In the genomic region with DNA sequence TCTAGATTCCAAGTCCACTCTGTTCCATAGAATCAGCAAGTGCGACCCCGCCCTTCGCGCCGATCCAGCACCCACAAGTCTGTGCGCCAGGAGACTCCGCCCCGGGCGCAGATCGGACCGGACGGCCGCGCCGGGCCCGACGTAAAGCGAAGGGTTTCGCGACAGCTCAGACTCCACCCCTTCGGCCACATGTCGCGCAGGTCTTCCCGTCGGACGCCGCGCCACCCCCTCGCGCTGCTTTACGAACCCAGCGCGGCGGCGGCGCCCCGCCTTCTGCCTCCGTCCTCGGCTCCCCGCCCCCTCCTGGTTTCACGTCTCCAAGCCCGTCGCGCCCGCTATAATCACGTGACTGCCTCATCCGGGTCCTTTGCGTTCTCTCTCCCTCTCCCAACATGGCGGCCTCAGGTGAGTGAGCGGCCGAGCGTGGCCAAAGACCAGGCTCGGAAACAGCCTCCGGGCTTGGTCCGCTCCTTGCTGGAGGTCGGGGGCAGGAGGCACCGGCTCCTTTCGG, we compare ENCODE assay signal across 8 mouse cellular contexts. TPM values are rescaled to one million over a fixed set of nuclear protein-coding genes. Genes with fewer than 3 reads are reported as not detected.
DNase-seq lines count a peak whose midpoint lies in the region; ATAC-seq lines count a peak whose summit lies in the region.

Gene Eif4b, plus strand, starts transcription at position 215 of the 511 bp plus-strand sequence.

- H3K9me3 ChIP-seq in hindbrain, embryonic 14.5 days (ENCODE audit: control insufficient read depth, low read length), result no peaks in the 10 kb centered on the region

- H3K9ac ChIP-seq in hindbrain, embryonic 14.5 days, result peak within 1 kb of the TSS; percentile 88

- ATAC-seq in hindbrain, embryonic 14.5 days (ENCODE audit: low FRiP score), result peak; percentile 94

- H3K36me3 ChIP-seq in hindbrain, embryonic 14.5 days (replicated peaks; ENCODE audit: control insufficient read depth, insufficient read depth), result no peaks in the 10 kb centered on the region

- WGBS in hindbrain, embryonic 14.5 days, result under 1% methylated on average over 58 of the region's 58 CpGs

- H3K27me3 ChIP-seq in hindbrain, embryonic 14.5 days (ENCODE audit: control insufficient read depth, insufficient read depth, low read length), result no peaks in the 10 kb centered on the region

- H3K4me3 ChIP-seq in hindbrain, embryonic 14.5 days (replicated peaks; ENCODE audit: low read length), result peak within 1 kb of the TSS; percentile 79

- H3K27ac ChIP-seq in hindbrain, embryonic 14.5 days, result peak within 1 kb of the TSS; percentile 97

- H3K4me1 ChIP-seq in hindbrain, embryonic 14.5 days (replicated peaks; ENCODE audit: control insufficient read depth, insufficient read depth, low read length), result peaks cover 18% of the 10 kb centered on the region

- H3K4me2 ChIP-seq in hindbrain, embryonic 14.5 days (replicated peaks), result peak within 1 kb of the TSS; percentile 83

- peak; percentile 99 for DNase-seq in R1 (ENCODE audit: low read depth, low spot score)
- DNase-seq in cerebellum, postnatal 25 days, result peak; percentile 99 to 100
- peak; percentile 97 to 98 for DNase-seq in frontal cortex, postnatal 25 days (ENCODE audit: low spot score in 2 of 2)
- DNase-seq in hindbrain, embryonic 14.5 days (ENCODE audit: low spot score), result peak; percentile 97
- peak; percentile 98 to 99 for DNase-seq in layer of hippocampus, postnatal 36 days
- peak; percentile 100 for DNase-seq in lung, postnatal 36 days
- peak; percentile 99 for DNase-seq in retina, postnatal 1 day
- DNase-seq in urinary bladder, adult 18-20 months (ENCODE audit: low spot score in 2 of 2), result peak; percentile 93 to 98

RNA-seq across cellular contexts. Expression of gene Eif4b, which starts in this region (rescaled TPM):
- polyA plus RNA-seq in hindbrain, embryonic 14.5 days (2014; fragmentation: Nextera tagmentation; extraction: Ambion mirVana), result 83.6 and 93.2 TPM in 2 replicates
- 100 to 1,000 TPM; 179 to 182 TPM for total RNA-seq in layer of hippocampus, postnatal 36 days (2021)

Comparison
In these comparisons a context has a peak if more than half of its experiments do, and no peak if none do; other contexts are left out.
1. Peak in every context shown above with its lines: DNase-seq, ATAC-seq, H3K4me3 ChIP-seq and H3K27ac ChIP-seq.